Mouse (Mus musculus) forebrain, embryonic 16.5 days (tissue): ENCODE results near the gene Phf5a. TPM values are rescaled to one million over a fixed set of nuclear protein-coding genes. Genes with fewer than 3 reads are reported as not detected.
A peak's percentile ranks its signal among the peaks of the same experiment; 100 is the strongest.

Experiments used
- ATAC-seq: fragments of 200-750 bp; cut with Nextera tagmentation; 2 replicates; pipeline ENCODE4 v1.8.0; 2017; ENCODE audit warnings: mild to moderate bottlenecking, moderate library complexity
- H3K27ac ChIP-seq: fragments of 300-500 bp; sonication (generic); 2 replicates; pipeline ENCODE4 v1.5.1; 2014; ENCODE audit warnings: low read length, control low read depth
- H3K27me3 ChIP-seq: fragments of 300-500 bp; sonication (generic); replicated peaks from 2 replicates; pipeline ENCODE4 v1.6.1; 2014; ENCODE audit warnings: low read length; ENCODE audit not compliant: control insufficient read depth, insufficient read depth
- H3K36me3 ChIP-seq: fragments of 300-500 bp; sonication (generic); 2 replicates; pipeline ENCODE4 v1.6.1; 2014; ENCODE audit not compliant: control insufficient read depth, insufficient read depth
- H3K4me1 ChIP-seq: fragments of 300-500 bp; sonication (generic); replicated peaks from 2 replicates; pipeline ENCODE4 v1.6.1; 2014; ENCODE audit warnings: low read length; ENCODE audit not compliant: control insufficient read depth, insufficient read depth
- H3K4me2 ChIP-seq: fragments of 300-500 bp; sonication (generic); 2 replicates; pipeline ENCODE4 v1.6.1; 2014; ENCODE audit warnings: mild to moderate bottlenecking, low read length, control low read depth
- H3K4me3 ChIP-seq: fragments of 300-500 bp; sonication (generic); replicated peaks from 2 replicates; pipeline ENCODE4 v1.5.1; 2014; ENCODE audit warnings: mild to moderate bottlenecking, low read length, control low read depth
- H3K9ac ChIP-seq: fragments of 300-500 bp; sonication (generic); replicated peaks from 2 replicates; pipeline ENCODE4 v1.6.1; 2014; ENCODE audit warnings: low read depth, low read length, control low read depth
- H3K9me3 ChIP-seq: fragments of 300-500 bp; sonication (generic); 2 replicates; pipeline ENCODE4 v1.6.1; 2016; ENCODE audit warnings: low read length; ENCODE audit not compliant: control insufficient read depth
- WGBS: fragments of 180-500 bp; shearing (Covaris S2); extraction: QIAGEN DNeasy Blood & Tissue Kit; methylation state at CpG from one replicate; pipeline ENCODE4 v1.1.7; 2014; 5-methylcytosine and 5-hydroxymethylcytosine counted together
- polyA plus RNA-seq: library from polyadenylated mRNA; unstranded; fragments of >200 nt; fragmentation: Nextera tagmentation; extraction: Ambion mirVana; gene quantifications from 2 replicates; pipeline ENCODE4 v1.2.1, GENCODE M21; 2015

Gene Phf5a
- polyA plus RNA-seq, 1 experiment from 2014 or later = 130 TPM

DNA sequence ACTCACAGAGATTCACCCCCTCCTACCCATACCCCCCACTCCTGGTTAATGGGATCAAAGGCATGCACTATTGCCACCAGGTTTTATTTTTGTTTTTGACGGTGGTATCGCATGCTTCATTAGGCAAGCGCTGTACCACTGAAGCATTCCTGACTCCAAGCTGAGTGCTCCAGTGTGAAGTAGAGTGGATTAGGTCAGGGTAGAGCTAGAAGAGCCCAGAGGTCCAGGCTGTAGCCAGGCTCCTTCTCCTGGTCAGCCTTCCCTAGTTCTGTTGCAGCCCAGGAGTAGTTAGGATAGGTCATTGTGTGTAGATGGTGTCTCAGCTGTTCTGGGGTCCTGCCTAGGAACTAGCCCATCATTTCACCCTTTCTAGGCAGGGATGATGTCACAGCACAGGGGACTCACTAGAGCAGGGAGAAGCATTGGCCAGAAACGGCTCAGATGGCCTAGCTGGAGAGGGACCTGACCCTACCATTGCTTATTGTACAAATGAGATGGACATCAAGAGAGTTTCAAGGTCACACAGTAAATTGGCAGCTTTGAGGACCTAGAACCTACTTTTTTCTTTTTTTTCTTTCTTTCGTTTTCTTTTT, 26.6 kb downstream of the Phf5a start:
- Histone ChIP-seq H3K4me1 (peaks cover 3% of the 10 kb centered on the region; the same call in 1 of the 2 replicates), H3K27me3 (no peaks in the 10 kb centered on the region)

DNA sequence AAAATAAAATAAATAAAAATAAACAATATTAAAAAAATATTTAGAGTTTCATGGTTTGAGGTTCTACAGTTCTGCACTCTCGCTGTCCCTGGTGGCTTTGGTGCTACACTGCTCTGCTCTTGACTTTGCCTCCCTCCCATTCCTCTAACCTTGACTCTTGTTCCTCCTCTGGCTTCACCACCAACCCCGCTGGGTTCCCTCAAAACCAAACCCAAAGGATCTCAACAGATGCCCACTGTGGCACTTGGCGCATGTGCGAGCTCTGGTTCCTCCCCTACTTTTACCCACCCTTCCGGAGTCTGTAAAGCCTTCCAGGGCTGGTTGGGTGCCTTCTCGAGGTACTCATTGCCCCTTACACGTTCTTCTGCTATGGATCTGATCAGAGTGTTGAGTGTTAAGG, 29.4 kb downstream of the Phf5a start:
- no peak for ATAC-seq
- H3K4me1 ChIP-seq = peaks cover 9% of the 10 kb centered on the region
- H3K9ac ChIP-seq = no peak overlapping the region
- H3K27me3 ChIP-seq = no peaks in the 10 kb centered on the region
- H3K4me2 ChIP-seq = no peak overlapping the region
- no peak overlapping the region for H3K27ac ChIP-seq
- no peaks in the 10 kb centered on the region for H3K36me3 ChIP-seq
- no peak overlapping the region for H3K4me3 ChIP-seq
- H3K9me3 ChIP-seq = no peaks in the 10 kb centered on the region
- WGBS = 81% methylated on average over 7 of the region's 7 CpGs

More for the DNA sequence above, 26.6 kb downstream of the Phf5a start:
- H3K9ac ChIP-seq = no peak overlapping the region
- no peak overlapping the region for H3K27ac ChIP-seq
- ATAC-seq = no peak
- H3K4me3 ChIP-seq = no peak overlapping the region
- H3K4me2 ChIP-seq = no peak overlapping the region
- H3K9me3 ChIP-seq = no peaks in the 10 kb centered on the region
- 0 out of 2 replicates have a peak, but pooled peaks cover 2% of the 10 kb centered on the region for H3K36me3 ChIP-seq
- 61% methylated on average over 5 of the region's 5 CpGs for WGBS

DNA sequence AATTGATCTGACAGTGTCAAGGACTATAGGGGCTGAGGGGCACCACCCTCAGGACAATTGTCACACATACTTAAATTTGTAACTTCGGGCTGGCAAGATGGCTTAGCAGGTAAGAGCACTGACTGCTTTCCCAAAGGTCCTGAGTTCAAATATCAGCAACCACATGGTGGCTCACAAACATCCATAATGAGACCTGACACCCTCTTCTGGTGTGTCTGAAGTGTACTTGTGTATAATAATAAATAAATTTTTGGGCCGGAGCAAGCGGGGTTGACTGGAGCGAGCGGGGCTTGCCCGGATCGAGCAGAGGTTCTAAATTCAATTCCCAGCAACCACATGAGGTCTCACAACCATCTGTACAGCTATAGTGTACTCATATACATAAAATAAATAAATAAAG, 31.4 kb downstream of the Phf5a start:
- ATAC-seq = no peak
- no peaks in the 10 kb centered on the region for H3K27me3 ChIP-seq
- WGBS = 93% methylated on average over 7 of the region's 7 CpGs

DNA sequence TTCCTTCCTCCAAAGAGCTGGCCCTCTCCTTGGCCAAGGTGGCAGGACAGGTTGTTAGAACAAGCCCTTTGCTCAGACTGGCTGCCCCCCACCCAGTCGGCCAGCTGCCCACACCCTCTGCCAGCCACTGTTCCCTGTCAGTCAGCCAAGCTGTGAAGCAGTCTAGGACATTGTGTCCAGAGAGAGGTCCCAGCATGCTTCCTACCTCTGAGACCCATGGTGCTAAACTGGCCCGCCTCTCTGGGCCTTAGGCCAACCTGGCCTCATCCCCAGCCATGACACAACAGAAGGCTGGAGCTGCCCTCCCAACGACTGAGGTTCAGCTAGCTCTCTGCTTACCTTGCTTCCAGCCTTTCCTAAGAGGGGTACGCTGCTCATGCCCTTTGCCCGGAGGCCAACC, 32.1 kb downstream of the Phf5a start:
- Histone ChIP-seq H3K27ac (peak overlapping the region; percentile 23; the same call in 1 of the 2 replicates), H3K27me3 (no peaks in the 10 kb centered on the region), H3K4me2 (no peak overlapping the region), H3K36me3 (no peaks in the 10 kb centered on the region), H3K9ac (no peak overlapping the region), H3K4me3 (no peak overlapping the region), H3K9me3 (no peaks in the 10 kb centered on the region), H3K4me1 (peaks cover 19% of the 10 kb centered on the region)
- 49% methylated on average over 5 of the region's 5 CpGs for WGBS
- peak; percentile 83 for ATAC-seq

More for the DNA sequence above, 31.4 kb downstream of the Phf5a start:
- Histone ChIP-seq H3K36me3 (no peaks in the 10 kb centered on the region), H3K4me2 (no peak overlapping the region), H3K4me3 (no peak overlapping the region), H3K9me3 (no peaks in the 10 kb centered on the region), H3K4me1 (peaks cover 19% of the 10 kb centered on the region), H3K9ac (no peak overlapping the region), H3K27ac (no peak overlapping the region)

DNA sequence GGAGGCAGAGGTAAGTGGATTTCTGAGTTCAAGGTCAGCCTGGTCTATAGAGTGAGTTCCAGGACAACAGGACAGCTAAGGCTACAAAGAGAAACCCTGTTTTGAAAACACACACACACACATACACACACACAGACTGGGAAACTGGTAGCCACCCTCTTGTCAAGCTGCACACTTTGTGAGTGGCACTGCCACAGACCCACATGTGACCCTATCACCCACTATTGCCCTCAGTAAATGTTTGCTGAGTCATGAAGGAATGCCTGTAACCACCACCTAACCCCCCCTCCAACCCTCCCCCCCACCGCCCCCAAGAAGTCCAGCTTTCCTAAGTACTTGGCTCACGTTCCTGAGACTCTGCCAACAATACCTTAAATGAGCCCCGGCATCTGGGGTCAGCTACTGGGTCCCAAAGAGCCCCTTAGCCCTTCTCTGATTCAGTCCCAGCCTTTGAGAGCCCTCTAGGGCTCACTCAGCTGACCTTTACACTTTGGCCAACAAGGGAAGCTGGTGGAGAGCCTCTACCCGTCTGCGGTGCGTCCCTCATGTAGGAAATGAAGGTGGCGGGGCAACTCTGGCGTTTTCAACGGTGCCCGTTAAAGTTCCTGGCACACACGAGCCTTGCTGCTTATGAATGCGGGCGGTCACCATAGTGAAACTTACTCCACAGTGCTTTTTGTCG, 33.0 kb downstream of the Phf5a start:
- no peak for ATAC-seq
- Histone ChIP-seq H3K36me3 (no peaks in the 10 kb centered on the region), H3K27ac (no peak overlapping the region), H3K9ac (no peak overlapping the region), H3K9me3 (no peaks in the 10 kb centered on the region), H3K4me1 (peaks cover 19% of the 10 kb centered on the region), H3K4me3 (no peak overlapping the region), H3K4me2 (no peak overlapping the region), H3K27me3 (no peaks in the 10 kb centered on the region)
- 42% methylated on average over 14 of the region's 14 CpGs for WGBS

DNA sequence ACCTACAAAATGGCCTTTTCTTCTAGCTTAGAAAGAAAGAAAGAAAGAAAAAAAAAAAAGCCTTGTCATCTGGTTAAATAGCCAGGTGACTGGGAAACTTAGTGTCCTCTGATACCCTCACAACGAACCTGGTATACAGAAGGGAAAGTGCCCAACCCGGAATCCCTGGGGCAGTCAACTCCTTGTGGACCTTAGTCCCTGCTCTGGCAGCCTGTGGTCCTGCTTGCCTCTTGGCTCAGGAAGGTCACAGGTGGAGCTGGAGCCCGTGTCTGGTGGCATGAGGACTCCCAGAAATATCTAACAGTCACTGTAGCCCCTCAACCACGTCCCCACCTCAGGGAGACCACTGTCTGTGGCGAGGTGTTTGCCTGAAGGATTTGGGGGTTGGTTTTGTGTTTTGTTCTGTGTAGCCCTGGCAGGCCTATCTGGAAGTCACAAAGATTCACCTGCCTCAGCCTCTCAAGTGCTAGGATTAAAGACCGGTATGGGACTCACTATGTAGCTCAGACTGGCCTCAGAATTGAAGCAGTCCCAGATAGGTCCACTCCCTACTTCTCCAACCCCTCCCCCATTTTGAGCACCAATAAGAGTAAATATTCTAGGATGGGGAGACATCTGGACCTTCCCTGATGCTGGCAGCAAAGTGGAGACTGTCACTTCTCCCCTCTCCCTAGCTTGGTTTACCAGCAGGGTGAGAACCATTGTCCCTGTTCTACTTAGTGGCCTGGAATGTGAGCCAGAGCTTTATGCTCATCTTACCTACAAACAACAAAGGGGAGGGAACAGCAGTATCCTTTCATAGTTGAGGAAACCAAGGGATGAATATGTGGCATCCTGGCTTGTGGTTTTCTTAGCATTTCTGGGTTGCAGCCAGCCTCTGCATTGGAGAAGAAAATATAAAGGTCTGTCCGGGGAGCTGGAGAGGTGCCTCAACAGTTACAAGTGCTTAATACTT, 34.5 kb downstream of the Phf5a start:
- H3K4me3 ChIP-seq = no peak overlapping the region
- H3K36me3 ChIP-seq = no peaks in the 10 kb centered on the region
- ATAC-seq = no peak
- WGBS = 54% methylated on average over 7 of the region's 7 CpGs
- H3K4me2 ChIP-seq = no peak overlapping the region
- H3K27me3 ChIP-seq = no peaks in the 10 kb centered on the region
- H3K27ac ChIP-seq = no peak overlapping the region
- H3K4me1 ChIP-seq = peaks cover 19% of the 10 kb centered on the region
- H3K9ac ChIP-seq = no peak overlapping the region
- H3K9me3 ChIP-seq = no peaks in the 10 kb centered on the region

DNA sequence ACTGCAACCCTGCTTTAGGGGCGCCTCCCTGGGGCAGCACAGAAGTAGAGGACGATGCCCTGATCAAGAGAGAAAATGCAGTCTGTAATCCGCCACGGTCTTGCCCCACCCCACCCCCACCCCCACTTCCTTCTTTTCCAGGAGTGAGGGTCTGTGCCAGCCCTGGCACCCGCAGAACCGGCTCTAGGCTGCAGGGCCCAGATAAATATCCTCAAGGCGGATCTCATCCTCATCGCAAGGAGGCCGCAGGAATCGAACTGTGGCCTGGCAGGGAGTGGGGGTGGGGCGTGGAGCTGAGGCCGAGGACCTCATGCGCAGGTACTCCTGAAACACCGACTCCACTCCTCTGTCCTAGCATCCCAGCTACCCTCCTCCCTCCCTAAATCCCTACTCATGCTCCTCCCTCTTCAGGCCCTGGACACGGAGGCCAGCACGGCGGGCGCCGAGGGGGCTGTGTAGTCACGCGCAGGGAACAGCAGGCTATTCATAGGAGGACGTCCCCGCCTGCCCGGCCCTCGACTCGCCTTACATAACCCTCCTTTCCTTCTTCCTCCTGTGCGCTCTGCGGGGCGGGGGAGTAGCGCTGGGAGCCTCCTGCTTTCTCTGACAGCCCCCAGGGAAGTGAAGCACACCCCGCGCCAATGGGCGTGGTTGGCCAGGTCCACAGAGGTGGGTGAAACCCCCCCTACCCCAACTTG, 35.4 kb downstream of the Phf5a start:
- Histone ChIP-seq H3K36me3 (no peaks in the 10 kb centered on the region), H3K27me3 (no peaks in the 10 kb centered on the region), H3K4me2 (peak overlapping the region; percentile 47), H3K9me3 (no peaks in the 10 kb centered on the region), H3K9ac (peak overlapping the region; percentile 45), H3K4me3 (peak overlapping the region; percentile 19), H3K27ac (no peak overlapping the region), H3K4me1 (peaks cover 21% of the 10 kb centered on the region)
- peak; percentile 48 for ATAC-seq
- WGBS = 2% methylated on average over 29 of the region's 33 CpGs

DNA sequence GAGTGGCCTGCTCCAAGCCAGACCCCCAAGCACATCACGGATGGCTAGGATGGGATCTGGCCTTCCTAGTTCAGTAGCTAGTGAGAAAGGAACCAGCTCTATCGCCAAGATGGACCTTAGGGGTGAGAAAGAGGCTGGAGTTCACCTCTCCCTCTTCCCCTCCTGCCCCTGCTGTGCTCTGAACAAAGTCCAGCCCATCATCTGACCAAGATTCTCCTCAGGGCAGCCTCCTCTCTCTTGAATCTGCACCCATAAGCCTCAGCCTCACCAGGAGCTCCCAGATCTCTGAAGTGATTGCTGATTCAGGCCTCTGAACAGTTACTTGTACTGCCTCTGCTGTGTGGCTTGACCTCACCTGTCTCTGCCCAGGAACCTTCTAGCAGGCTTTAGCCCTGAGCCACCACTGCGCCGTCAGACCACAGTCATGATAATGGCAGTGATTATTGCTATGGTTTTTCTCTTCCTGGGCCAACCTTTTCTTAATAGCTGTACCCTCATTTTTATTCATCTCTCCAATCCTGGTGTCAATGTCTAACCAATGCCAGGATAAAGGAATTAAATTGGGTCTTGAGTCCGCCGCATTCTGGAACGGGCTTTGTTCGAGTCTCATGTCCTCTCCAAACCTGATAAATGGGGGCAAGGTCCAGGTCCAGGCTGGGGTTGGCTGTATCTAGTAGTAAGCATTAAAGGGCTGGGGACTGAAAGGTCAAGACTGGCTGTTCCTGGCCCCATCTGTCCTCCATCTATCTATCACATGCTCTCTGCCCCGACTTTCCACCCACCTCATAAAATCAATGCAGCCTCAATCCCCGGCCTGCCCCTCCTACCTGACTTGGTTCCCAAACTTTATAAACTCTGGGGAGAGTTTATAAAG, 36.5 kb downstream of the Phf5a start:
- no peak overlapping the region for H3K9ac ChIP-seq
- no peak overlapping the region for H3K27ac ChIP-seq
- no peaks in the 10 kb centered on the region for H3K36me3 ChIP-seq
- H3K4me2 ChIP-seq = no peak overlapping the region
- H3K4me3 ChIP-seq = no peak overlapping the region
- H3K9me3 ChIP-seq = no peaks in the 10 kb centered on the region
- H3K27me3 ChIP-seq = no peaks in the 10 kb centered on the region
- H3K4me1 ChIP-seq = peaks cover 21% of the 10 kb centered on the region
- WGBS = 65% methylated on average over 10 of the region's 10 CpGs
- ATAC-seq = no peak
